Mouse (Mus musculus) testis, adult 2 months (tissue): Measurements from ENCODE around the gene Pfkl.

Experiments used
- CTCF ChIP-seq: fragments of 200-500 bp; IDR thresholded peaks from 2 replicates; pipeline ENCODE4 v1.5.1; 2012; ENCODE audit warnings: low read depth, mild to moderate bottlenecking, inconsistent platforms, low read length, moderate library complexity; ENCODE audit not compliant: control insufficient read depth, insufficient read depth, insufficient replicate concordance
- POLR2A ChIP-seq: fragments of 200-500 bp; IDR thresholded peaks from 2 replicates; pipeline ENCODE4 v1.6.1; 2012; ENCODE audit warnings: low read depth, mild to moderate bottlenecking, inconsistent platforms, low read length, moderate library complexity; ENCODE audit not compliant: control insufficient read depth

DNA sequence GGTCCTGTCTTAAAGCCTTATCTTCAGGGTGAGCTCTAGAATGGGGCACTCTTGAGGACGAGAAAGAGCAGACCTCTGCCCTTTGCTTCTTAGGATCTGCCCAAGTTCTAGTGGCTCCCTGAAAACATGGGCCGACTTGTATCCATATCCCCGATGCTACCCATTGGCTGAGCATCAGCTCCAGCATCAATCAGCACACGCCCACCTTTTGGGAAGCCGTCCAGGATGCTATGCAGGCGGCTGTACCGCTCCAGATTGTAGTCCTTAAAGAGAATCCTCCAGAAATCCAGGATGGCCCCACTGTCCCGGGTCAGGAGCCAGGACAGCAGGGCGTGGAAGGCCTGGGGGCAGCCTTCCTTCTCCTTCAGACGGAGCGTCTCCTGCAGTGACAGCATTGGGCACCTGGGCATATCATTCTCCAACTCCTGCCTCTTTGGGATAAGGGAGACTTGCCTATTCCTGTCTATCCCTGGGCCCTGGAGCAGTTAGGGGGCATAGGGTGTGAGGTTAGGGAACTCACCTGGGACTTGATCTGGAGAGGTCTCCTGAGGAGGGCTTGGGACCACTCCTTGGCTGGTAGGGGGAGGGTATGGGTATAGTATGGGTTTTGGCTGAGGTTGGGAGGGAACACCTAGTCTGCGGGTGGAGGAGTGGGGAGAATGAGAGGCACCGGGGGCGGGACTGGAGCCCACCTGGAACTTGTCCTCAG is 33.0 kb upstream of the Pfkl start:
- TF ChIP-seq CTCF (no peak), POLR2A (no peak)
